Mouse (Mus musculus) thymus, postnatal 14 days (tissue): ENCODE measurements around the gene Gm20604.

Experiments used
- DNase-seq: peaks from one replicate; pipeline ENCODE4 v3.0.0; 2021

Gm20604 gene

GRCm38 (mm10) chr12:102742056-102742455 lies 16.4 kb downstream of the Gm20604 start:
- no peak for DNase-seq

GRCm38 (mm10) chr12:102740285-102740684 lies 18.2 kb downstream of the Gm20604 start:
- DNase-seq, result peak; percentile 65

GRCm38 (mm10) chr12:102739096-102739495 lies 19.4 kb downstream of the Gm20604 start:
- DNase-seq, result no peak

GRCm38 (mm10) chr12:102733381-102733780 lies 25.1 kb downstream of the Gm20604 start:
- DNase-seq, result peak; percentile 74

GRCm38 (mm10) chr12:102730798-102731619 lies 27.5 kb downstream of the Gm20604 start:
- no peak for DNase-seq

- DNase-seq, result peak; percentile 76
These were observed 28.3 kb downstream of the Gm20604 start for GRCm38 (mm10) chr12:102729855-102730797.

GRCm38 (mm10) chr12:102725761-102726175 lies 32.7 kb downstream of the Gm20604 start:
- no peak for DNase-seq

- DNase-seq, result no peak
These were observed 33.3 kb downstream of the Gm20604 start for GRCm38 (mm10) chr12:102725146-102725545.

- DNase-seq, result no peak
These were observed 34.6 kb downstream of the Gm20604 start for GRCm38 (mm10) chr12:102723861-102724260.

GRCm38 (mm10) chr12:102722966-102723365 lies 35.5 kb downstream of the Gm20604 start:
- no peak for DNase-seq

GRCm38 (mm10) chr12:102722451-102722850 lies 36.0 kb downstream of the Gm20604 start:
- DNase-seq, result peak; percentile 81

- peak; percentile 58 for DNase-seq
These were observed 38.7 kb downstream of the Gm20604 start for GRCm38 (mm10) chr12:102719552-102720315.

GRCm38 (mm10) chr12:102714654-102715395 lies 43.6 kb downstream of the Gm20604 start:
- DNase-seq, result no peak

- DNase-seq, result no peak
These were observed 44.4 kb downstream of the Gm20604 start for GRCm38 (mm10) chr12:102714116-102714515.

- no peak for DNase-seq
These were observed 45.2 kb downstream of the Gm20604 start for GRCm38 (mm10) chr12:102713153-102713865.

- no peak for DNase-seq
These were observed 47.6 kb downstream of the Gm20604 start for GRCm38 (mm10) chr12:102710851-102711375.

- no peak for DNase-seq
These were observed 48.6 kb downstream of the Gm20604 start for GRCm38 (mm10) chr12:102709896-102710295.

- DNase-seq, result no peak
These were observed 50.3 kb downstream of the Gm20604 start for GRCm38 (mm10) chr12:102708220-102708619.

- no peak for DNase-seq
These were observed 51.5 kb downstream of the Gm20604 start for GRCm38 (mm10) chr12:102706833-102707463.

- DNase-seq, result no peak
These were observed 52.4 kb downstream of the Gm20604 start for GRCm38 (mm10) chr12:102705906-102706640.
